ENCODE assay signal across 18 mouse cellular contexts in genomic region chr11:53977672-53978071, GRCm38 (mm10). TPM values are rescaled to one million over a fixed set of nuclear protein-coding genes. Genes with fewer than 3 reads are reported as not detected.
DNase-seq lines count a peak whose midpoint lies in the region; ATAC-seq and TF ChIP-seq lines count a peak whose summit lies in the region.
"Had no signal": no experiment of that assay in that cellular context is flagged by ENCODE, and none has a peak within 500 bp of the region (broad histone marks: within the 10 kb centered on the region; RNA-seq: fewer than 3 reads in every experiment).

No protein-coding gene starts in this region.

- no peaks in the 10 kb centered on the region for H3K36me3 ChIP-seq in kidney, postnatal 0 days (ENCODE audit: insufficient read depth, low read length)
- H3K36me3 ChIP-seq in midbrain, postnatal 0 days (ENCODE audit: insufficient read depth, low read length), result no peaks in the 10 kb centered on the region
- H3K36me3 ChIP-seq in midbrain, embryonic 13.5 days, result no peaks in the 10 kb centered on the region
- H3K36me3 ChIP-seq: embryonic facial prominence, embryonic 15.5 days; heart, embryonic 15.5 days; limb, embryonic 13.5 days had no signal

- no peak for ATAC-seq in CD4-positive, CD25-positive, alpha-beta regulatory T cell, adult 4 months
- ATAC-seq in kidney, postnatal 0 days (replicated peaks; ENCODE audit: low FRiP score, low read depth), result no peak
- ATAC-seq in midbrain, postnatal 0 days (ENCODE audit: low FRiP score), result no peak
- ATAC-seq in midbrain, embryonic 13.5 days, result no peak
- ATAC-seq in frontal cortex, adult (ENCODE audit: low TSS enrichment), result no peak

- no peaks in the 10 kb centered on the region for H3K9me3 ChIP-seq in kidney, postnatal 0 days (replicated peaks; ENCODE audit: low read length)
- H3K9me3 ChIP-seq in midbrain, postnatal 0 days (ENCODE audit: low read length), result no peaks in the 10 kb centered on the region
- H3K9me3 ChIP-seq in midbrain, embryonic 13.5 days, result no peaks in the 10 kb centered on the region
- H3K9me3 ChIP-seq: embryonic facial prominence, embryonic 15.5 days; heart, embryonic 15.5 days; limb, embryonic 13.5 days had no signal

- no peaks in the 10 kb centered on the region for H3K27me3 ChIP-seq in kidney, postnatal 0 days (ENCODE audit: insufficient read depth, low read length)
- H3K27me3 ChIP-seq in midbrain, postnatal 0 days (ENCODE audit: insufficient read depth, low read length), result no peaks in the 10 kb centered on the region
- H3K27me3 ChIP-seq in midbrain, embryonic 13.5 days, result peaks cover 15% of the 10 kb centered on the region
- H3K27me3 ChIP-seq: embryonic facial prominence, embryonic 15.5 days; heart, embryonic 15.5 days had no signal

- H3K4me2 ChIP-seq in kidney, postnatal 0 days (ENCODE audit: low read length), result no peak overlapping the region
- H3K4me2 ChIP-seq in midbrain, postnatal 0 days (ENCODE audit: low read depth, low read length, poor library complexity, severe bottlenecking), result no peak overlapping the region
- no peak overlapping the region for H3K4me2 ChIP-seq in midbrain, embryonic 13.5 days (replicated peaks)
- H3K4me2 ChIP-seq: embryonic facial prominence, embryonic 15.5 days; limb, embryonic 13.5 days had no signal

- DNase-seq in CD4-positive, CD25-positive, alpha-beta regulatory T cell, adult 2 months (ENCODE audit: low read depth, low spot score), result peak; percentile 12
- no peak for DNase-seq in kidney, postnatal 0 days (ENCODE audit: low spot score)
- DNase-seq in kidney, adult 11 months, result no peak
- DNase-seq in midbrain, postnatal 0 days (ENCODE audit: low spot score), result no peak
- no peak for DNase-seq in cerebellum, adult 11-12 months
- DNase-seq: adrenal gland, postnatal 36 days; cerebellum, postnatal 36 days; kidney, postnatal 4 days; right cerebral cortex, postnatal 4 days; thymus, postnatal 36 days had no signal

- H3K9ac ChIP-seq in kidney, postnatal 0 days (ENCODE audit: low read depth, low read length), result no peak overlapping the region
- no peak overlapping the region for H3K9ac ChIP-seq in midbrain, postnatal 0 days (replicated peaks; ENCODE audit: low read length, poor library complexity, severe bottlenecking)
- H3K9ac ChIP-seq in midbrain, embryonic 13.5 days (replicated peaks), result no peak overlapping the region
- H3K9ac ChIP-seq: embryonic facial prominence, embryonic 15.5 days; heart, embryonic 15.5 days; limb, embryonic 13.5 days; liver, embryonic 14.5 days had no signal

- no peaks in the 10 kb centered on the region for H3K4me1 ChIP-seq in kidney, postnatal 0 days (replicated peaks; ENCODE audit: insufficient read depth, low read length)
- H3K4me1 ChIP-seq in midbrain, postnatal 0 days (ENCODE audit: insufficient read depth, low read length), result no peaks in the 10 kb centered on the region
- H3K4me1 ChIP-seq in midbrain, embryonic 13.5 days (replicated peaks), result peaks cover 7% of the 10 kb centered on the region

- 78% methylated on average over 3 of the region's 3 CpGs for WGBS in kidney, postnatal 0 days
- 81% methylated on average over 3 of the region's 3 CpGs for WGBS in midbrain, postnatal 0 days
- 88% methylated on average over 3 of the region's 3 CpGs for WGBS in midbrain, embryonic 13.5 days

- TF ChIP-seq CTCF in kidney, postnatal 0 days (IDR thresholded peaks at IDR 0.05; ENCODE audit: low read depth), result peak; percentile 50
- peak; percentile 65 for TF ChIP-seq CTCF in midbrain, postnatal 0 days (IDR thresholded peaks at IDR 0.05)

- no peak overlapping the region for H3K4me3 ChIP-seq in kidney, postnatal 0 days (replicated peaks; ENCODE audit: low read depth, low read length)
- no peak overlapping the region for H3K4me3 ChIP-seq in midbrain, postnatal 0 days (ENCODE audit: low read depth, low read length)
- H3K4me3 ChIP-seq in midbrain, embryonic 13.5 days (replicated peaks), result no peak overlapping the region
- H3K4me3 ChIP-seq: embryonic facial prominence, embryonic 15.5 days; heart, embryonic 15.5 days; limb, embryonic 13.5 days; megakaryocyte, embryonic 14.5 days had no signal

- H3K27ac ChIP-seq in kidney, postnatal 0 days, result no peak overlapping the region
- no peak overlapping the region for H3K27ac ChIP-seq in midbrain, postnatal 0 days (ENCODE audit: low read depth, low read length)
- no peak overlapping the region for H3K27ac ChIP-seq in midbrain, embryonic 13.5 days
- H3K27ac ChIP-seq: embryonic facial prominence, embryonic 15.5 days; heart, embryonic 15.5 days; limb, embryonic 13.5 days; liver, embryonic 14.5 days had no signal

RNA-seq across cellular contexts. Expression of gene Slc22a21, which starts 2.5 kb away (rescaled TPM):
- polyA plus RNA-seq in CD4-positive, CD25-positive, alpha-beta regulatory T cell, adult 4 months (2017; shearing (Covaris generic)), result under 1 TPM in 1 of 2 experiments, not detected in 1; 0.55 TPM
- polyA plus RNA-seq in kidney, postnatal 0 days (2015; fragmentation: Nextera tagmentation; extraction: Ambion mirVana), result 5.6 and 6.0 TPM in 2 replicates
- total RNA-seq in midbrain, postnatal 0 days (2014; rRNA removed), result 4.4 and 6.7 TPM in 2 replicates
- polyA plus RNA-seq in midbrain, postnatal 0 days (2015; fragmentation: Nextera tagmentation; extraction: Ambion mirVana), result 4.7 and 5.9 TPM in 2 replicates
- polyA plus RNA-seq in midbrain, embryonic 13.5 days (2015; fragmentation: Nextera tagmentation; extraction: Ambion mirVana), result 1.7 and 1.8 TPM in 2 replicates

RNA-seq across cellular contexts. Expression of gene Slc22a4, which starts 50.2 kb away (rescaled TPM):
- polyA plus RNA-seq in CD4-positive, CD25-positive, alpha-beta regulatory T cell, adult 4 months (2017; shearing (Covaris generic)), result not detected
- polyA plus RNA-seq in kidney, postnatal 0 days (2015; fragmentation: Nextera tagmentation; extraction: Ambion mirVana), result 3.6 TPM in 2 replicates
- total RNA-seq in midbrain, postnatal 0 days (2014; rRNA removed), result 6.2 and 8.3 TPM in 2 replicates
- polyA plus RNA-seq in midbrain, postnatal 0 days (2015; fragmentation: Nextera tagmentation; extraction: Ambion mirVana), result 7.8 and 8.7 TPM in 2 replicates
- 1.0 and 1.3 TPM in 2 replicates for polyA plus RNA-seq in midbrain, embryonic 13.5 days (2015; fragmentation: Nextera tagmentation; extraction: Ambion mirVana)
